27 mouse cellular contexts compared by ENCODE assay signal in genomic region chr9:29653678-29654235, GRCm38 (mm10).
DNase-seq lines count a peak whose midpoint lies in the region; ATAC-seq lines count a peak whose summit lies in the region.
"Had no signal": no experiment of that assay in that cellular context is flagged by ENCODE, and none has a peak within 500 bp of the region (broad histone marks: within the 10 kb centered on the region; RNA-seq: fewer than 3 reads in every experiment).

No protein-coding gene starts in this region.

- H3K9ac ChIP-seq in heart, embryonic 12.5 days: no peak overlapping the region
- H3K9ac ChIP-seq: embryonic facial prominence, embryonic 15.5 days; hindbrain, embryonic 12.5 days had no signal

- peak; percentile 38 for DNase-seq in cerebellum, adult 11-12 months
- no peak for DNase-seq in cerebellum, adult 11 months
- peak; percentile 55 to 56 for DNase-seq in cerebellum, postnatal 10 days
- no peak for DNase-seq in cerebellum, postnatal 4 days (ENCODE audit: low spot score in 2 of 2)
- DNase-seq in heart, embryonic 10.5 days (ENCODE audit: low spot score): peak; percentile 59
- peak; percentile 28 to 56 for DNase-seq in cerebellum, postnatal 25 days
- DNase-seq in spleen, adult 18-20 months: no peak
- DNase-seq: adrenal gland, adult 8-10 months; adrenal gland, postnatal 36 days; B cell, adult 2 months; embryo, embryonic 11 days; gastrocnemius, adult 2 months; gastrocnemius, postnatal 25 days; heart, adult 18-20 months; heart, postnatal 36 days; kidney, adult 11 months; kidney, adult 9 months had no signal

- peaks cover 8% of the 10 kb centered on the region; the same call in 1 of the 2 replicates for H3K4me1 ChIP-seq in heart, embryonic 10.5 days
- peaks cover 8% of the 10 kb centered on the region for H3K4me1 ChIP-seq in heart, embryonic 12.5 days (replicated peaks)
- H3K4me1 ChIP-seq: embryonic facial prominence, embryonic 15.5 days had no signal

- H3K4me2 ChIP-seq in heart, embryonic 12.5 days: no peak overlapping the region
- H3K4me2 ChIP-seq: embryonic facial prominence, embryonic 15.5 days; heart, embryonic 11.5 days; hindbrain, embryonic 12.5 days had no signal

- no peaks in the 10 kb centered on the region for H3K9me3 ChIP-seq in heart, embryonic 10.5 days
- no peaks in the 10 kb centered on the region for H3K9me3 ChIP-seq in heart, embryonic 12.5 days (replicated peaks)
- H3K9me3 ChIP-seq: embryonic facial prominence, embryonic 15.5 days; forebrain, embryonic 10.5 days; hindbrain, embryonic 12.5 days had no signal

- H3K27me3 ChIP-seq in heart, embryonic 10.5 days (ENCODE audit: insufficient read depth, poor library complexity, severe bottlenecking): 0 out of 2 replicates have a peak, but pooled peaks cover 9% of the 10 kb centered on the region
- no peaks in the 10 kb centered on the region for H3K27me3 ChIP-seq in heart, embryonic 12.5 days (replicated peaks)
- H3K27me3 ChIP-seq: embryonic facial prominence, embryonic 15.5 days had no signal

- no peak overlapping the region for H3K27ac ChIP-seq in heart, embryonic 10.5 days
- H3K27ac ChIP-seq in heart, embryonic 12.5 days (ENCODE audit: poor library complexity, severe bottlenecking): no peak overlapping the region
- H3K27ac ChIP-seq: embryonic facial prominence, embryonic 15.5 days; forebrain, embryonic 10.5 days; gastrocnemius, adult 2 months; hindbrain, embryonic 12.5 days had no signal

- no peaks in the 10 kb centered on the region for H3K36me3 ChIP-seq in heart, embryonic 10.5 days
- no peaks in the 10 kb centered on the region for H3K36me3 ChIP-seq in heart, embryonic 12.5 days
- H3K36me3 ChIP-seq: embryonic facial prominence, embryonic 15.5 days; forebrain, embryonic 10.5 days; G1E; hindbrain, embryonic 12.5 days had no signal

- no peak for ATAC-seq in heart, embryonic 12.5 days (ENCODE audit: insufficient number of reproducible peaks, low FRiP score)
- ATAC-seq: CD4-positive, CD25-positive, alpha-beta regulatory T cell, adult 4 months; forebrain, embryonic 16.5 days; hindbrain, embryonic 16.5 days had no signal

- no peak overlapping the region for H3K4me3 ChIP-seq in heart, embryonic 10.5 days
- H3K4me3 ChIP-seq in heart, embryonic 12.5 days: no peak overlapping the region
- H3K4me3 ChIP-seq: embryonic facial prominence, embryonic 15.5 days; erythroblast, embryonic 14.5 days; forebrain, embryonic 10.5 days; gastrocnemius, adult 2 months; hindbrain, embryonic 12.5 days had no signal

- 67% methylated on average over 14 of the region's 14 CpGs for WGBS in heart, embryonic 10.5 days
- 59% methylated on average over 14 of the region's 14 CpGs for WGBS in heart, embryonic 12.5 days

Comparison
In these comparisons a context has a peak if more than half of its experiments do, and no peak if none do; other contexts are left out.
1. DNase-seq: peak in cerebellum, adult 11-12 months (single experiment), cerebellum, postnatal 10 days (2 of 2), heart, embryonic 10.5 days (single experiment) and cerebellum, postnatal 25 days (2 of 2); none in cerebellum, adult 11 months (single experiment), cerebellum, postnatal 4 days (0 of 2) and spleen, adult 18-20 months (0 of 2).